Mouse (Mus musculus): ENCODE results near the gene Olfr191.
"Not testable (repeated sequence)": the region's sequence is repeated elsewhere in the genome, so short reads cannot be mapped to it uniquely, and the experiment has no call there.

The Olfr191 gene

GRCm38 (mm10) chr16:59089722-59090121, at the start of gene Olfr191:
Gene Olfr191, minus strand, starts transcription at chr16:59089822.
- not testable (repeated sequence) for DNase-seq (ENCODE audit: low spot score in 2 of 2)

GRCm38 (mm10) chr16:59130740-59131139, 41.1 kb upstream of the Olfr191 start:
- no peak for DNase-seq (ENCODE audit: low spot score in 2 of 2)

GRCm38 (mm10) chr16:59120969-59121368, 31.3 kb upstream of the Olfr191 start, which contains the start of gene Olfr194:
Gene Olfr194, minus strand, starts transcription at chr16:59121069.
- no peak for DNase-seq (ENCODE audit: low spot score in 2 of 2)

- DNase-seq (ENCODE audit: low spot score in 2 of 2) = no peak
These were observed 22.2 kb upstream of the Olfr191 start, which contains the start of gene Olfr193 for GRCm38 (mm10) chr16:59111781-59112180. Gene Olfr193, minus strand, starts transcription at chr16:59111881.

- DNase-seq (ENCODE audit: low spot score in 2 of 2) = not testable (repeated sequence)
These were observed 18.9 kb upstream of the Olfr191 start for GRCm38 (mm10) chr16:59108522-59108921.

- DNase-seq (ENCODE audit: low spot score in 2 of 2) = no peak
These were observed 15.7 kb upstream of the Olfr191 start for GRCm38 (mm10) chr16:59105312-59105711.

- DNase-seq (ENCODE audit: low spot score in 2 of 2) = not testable (repeated sequence)
These were observed 8.5 kb downstream of the Olfr191 start for GRCm38 (mm10) chr16:59081113-59081512.

- DNase-seq (ENCODE audit: low spot score in 2 of 2) = no peak
These were observed 11.7 kb downstream of the Olfr191 start, which contains the start of gene Olfr190 for GRCm38 (mm10) chr16:59077905-59078304. Gene Olfr190, minus strand, starts transcription at chr16:59078005.

- no peak for DNase-seq (ENCODE audit: low spot score in 2 of 2)
These were observed 16.1 kb downstream of the Olfr191 start for GRCm38 (mm10) chr16:59073520-59073919.

GRCm38 (mm10) chr16:59071755-59072154, 17.9 kb downstream of the Olfr191 start:
- DNase-seq (ENCODE audit: low spot score in 2 of 2) = no peak

GRCm38 (mm10) chr16:59062411-59062810, 27.2 kb downstream of the Olfr191 start:
- DNase-seq (ENCODE audit: low spot score in 2 of 2) = not testable (repeated sequence)

GRCm38 (mm10) chr16:59049286-59049685, 40.3 kb downstream of the Olfr191 start:
- DNase-seq (ENCODE audit: low spot score in 2 of 2) = not testable (repeated sequence)

GRCm38 (mm10) chr16:59048860-59049259, 40.8 kb downstream of the Olfr191 start:
- no peak for DNase-seq (ENCODE audit: low spot score in 2 of 2)

GRCm38 (mm10) chr16:59047579-59047978, 42.0 kb downstream of the Olfr191 start:
- DNase-seq (ENCODE audit: low spot score in 2 of 2) = no peak

GRCm38 (mm10) chr16:59045835-59046234, 43.8 kb downstream of the Olfr191 start:
- DNase-seq (ENCODE audit: low spot score in 2 of 2) = no peak

GRCm38 (mm10) chr16:59039710-59040109, 49.9 kb downstream of the Olfr191 start, which contains the start of gene Olfr187:
Gene Olfr187, minus strand, starts transcription at chr16:59039767.
- DNase-seq (ENCODE audit: low spot score in 2 of 2) = no peak

All from spleen, postnatal 14 days (tissue).